Mouse (Mus musculus): ENCODE measurements around the gene Defb5. TPM values are rescaled to one million over a fixed set of nuclear protein-coding genes. Genes with fewer than 3 reads are reported as not detected.

Defb5 gene
- total and polyA plus RNA-seq, 3 experiments, result not detected

Other genes with a start within 250 kb of the Defb5 start
- not detected in 2 replicates for gene Defb38, start 221.0 kb upstream of the Defb5 start, total RNA-seq (2012; rRNA removed)
- gene Defb38, start 221.0 kb upstream of the Defb5 start, polyA plus RNA-seq (2012; ENCODE audit: insufficient read depth in 1 of 2, insufficient read length in 2 of 2, low read depth in 1 of 2, low replicate concordance in 2 of 2, missing spikeins in 1 of 2), result not detected
- not detected in 2 replicates for gene Defb39, start 182.8 kb upstream of the Defb5 start, total RNA-seq (2012; rRNA removed)
- gene Defb39, start 182.8 kb upstream of the Defb5 start, polyA plus RNA-seq (2012; ENCODE audit: insufficient read depth in 1 of 2, insufficient read length in 2 of 2, low read depth in 1 of 2, low replicate concordance in 2 of 2, missing spikeins in 1 of 2), result not detected
- not detected in 2 replicates for gene Defb12, start 132.7 kb upstream of the Defb5 start, total RNA-seq (2012; rRNA removed)
- gene Defb12, start 132.7 kb upstream of the Defb5 start, polyA plus RNA-seq (2012; ENCODE audit: insufficient read depth in 1 of 2, insufficient read length in 2 of 2, low read depth in 1 of 2, low replicate concordance in 2 of 2, missing spikeins in 1 of 2), result not detected
- not detected in 2 replicates for gene Defb34, start 123.8 kb upstream of the Defb5 start, total RNA-seq (2012; rRNA removed)
- not detected for gene Defb34, start 123.8 kb upstream of the Defb5 start, polyA plus RNA-seq (2012; ENCODE audit: insufficient read depth in 1 of 2, insufficient read length in 2 of 2, low read depth in 1 of 2, low replicate concordance in 2 of 2, missing spikeins in 1 of 2)
- gene Gm45826, start 106.8 kb upstream of the Defb5 start, total RNA-seq (2012; rRNA removed), result not detected in 2 replicates
- gene Gm45826, start 106.8 kb upstream of the Defb5 start, polyA plus RNA-seq (2012; ENCODE audit: insufficient read depth in 1 of 2, insufficient read length in 2 of 2, low read depth in 1 of 2, low replicate concordance in 2 of 2, missing spikeins in 1 of 2), result not detected
- not detected in 2 replicates for gene Defb14, start 53.2 kb upstream of the Defb5 start, total RNA-seq (2012; rRNA removed)
- gene Defb14, start 53.2 kb upstream of the Defb5 start, polyA plus RNA-seq (2012; ENCODE audit: insufficient read depth in 1 of 2, insufficient read length in 2 of 2, low read depth in 1 of 2, low replicate concordance in 2 of 2, missing spikeins in 1 of 2), result not detected
- not detected in 2 replicates for gene Defb4, start 48.9 kb upstream of the Defb5 start, total RNA-seq (2012; rRNA removed)
- gene Defb4, start 48.9 kb upstream of the Defb5 start, polyA plus RNA-seq (2012; ENCODE audit: insufficient read depth in 1 of 2, insufficient read length in 2 of 2, low read depth in 1 of 2, low replicate concordance in 2 of 2, missing spikeins in 1 of 2), result not detected
- gene Defb6, start 22.1 kb upstream of the Defb5 start, total RNA-seq (2012; rRNA removed), result not detected in 2 replicates
- not detected for gene Defb6, start 22.1 kb upstream of the Defb5 start, polyA plus RNA-seq (2012; ENCODE audit: insufficient read depth in 1 of 2, insufficient read length in 2 of 2, low read depth in 1 of 2, low replicate concordance in 2 of 2, missing spikeins in 1 of 2)
- gene Defb46, start 7.7 kb upstream of the Defb5 start, total RNA-seq (2012; rRNA removed), result not detected in 2 replicates
- not detected for gene Defb46, start 7.7 kb upstream of the Defb5 start, polyA plus RNA-seq (2012; ENCODE audit: insufficient read depth in 1 of 2, insufficient read length in 2 of 2, low read depth in 1 of 2, low replicate concordance in 2 of 2, missing spikeins in 1 of 2)
- not detected in 2 replicates for gene Defb3, start 45.8 kb downstream of the Defb5 start, total RNA-seq (2012; rRNA removed)
- gene Defb3, start 45.8 kb downstream of the Defb5 start, polyA plus RNA-seq (2012; ENCODE audit: insufficient read depth in 1 of 2, insufficient read length in 2 of 2, low read depth in 1 of 2, low replicate concordance in 2 of 2, missing spikeins in 1 of 2), result not detected
- gene Defb8, start 200.0 kb downstream of the Defb5 start, total RNA-seq (2012; rRNA removed), result not detected in 2 replicates
- not detected for gene Defb8, start 200.0 kb downstream of the Defb5 start, polyA plus RNA-seq (2012; ENCODE audit: insufficient read depth in 1 of 2, insufficient read length in 2 of 2, low read depth in 1 of 2, low replicate concordance in 2 of 2, missing spikeins in 1 of 2)
- not detected in 2 replicates for gene Defb7, start 247.5 kb downstream of the Defb5 start, total RNA-seq (2012; rRNA removed)
- gene Defb7, start 247.5 kb downstream of the Defb5 start, polyA plus RNA-seq (2012; ENCODE audit: insufficient read depth in 1 of 2, insufficient read length in 2 of 2, low read depth in 1 of 2, low replicate concordance in 2 of 2, missing spikeins in 1 of 2), result not detected